9 mouse cellular contexts compared by ENCODE assay signal in genomic region chr8:34300331-34300903, GRCm38 (mm10).
A peak's percentile ranks its signal among the peaks of the same experiment; 100 is the strongest.
DNase-seq lines count a peak whose midpoint lies in the region; ATAC-seq and TF ChIP-seq lines count a peak whose summit lies in the region.
"Had no signal": no experiment of that assay in that cellular context is flagged by ENCODE, and none has a peak within 500 bp of the region (broad histone marks: within the 10 kb centered on the region; RNA-seq: fewer than 3 reads in every experiment).

No protein-coding gene starts in this region.

- H3K27me3 ChIP-seq in hindbrain, embryonic 11.5 days (ENCODE audit: control insufficient read depth, insufficient read depth, low read length): no peaks in the 10 kb centered on the region
- H3K27me3 ChIP-seq in lung, embryonic 14.5 days (ENCODE audit: insufficient read depth, low read length): no peaks in the 10 kb centered on the region

- no peak overlapping the region for H3K9ac ChIP-seq in hindbrain, embryonic 11.5 days (ENCODE audit: low read depth, low read length)
- H3K9ac ChIP-seq in lung, embryonic 14.5 days: peak overlapping the region; percentile 13; the same call in 1 of the 2 replicates
- H3K9ac ChIP-seq: liver, embryonic 14.5 days had no signal

- no peaks in the 10 kb centered on the region for H3K4me1 ChIP-seq in hindbrain, embryonic 11.5 days (replicated peaks; ENCODE audit: control insufficient read depth, insufficient read depth, low read length)
- no peaks in the 10 kb centered on the region for H3K4me1 ChIP-seq in lung, embryonic 14.5 days (ENCODE audit: insufficient read depth)

- TF ChIP-seq POLR2A in brain, embryonic 14.5 days (IDR thresholded peaks at IDR 0.05; ENCODE audit: borderline replicate concordance, extremely low read depth, insufficient read depth, insufficient read length, poor library complexity, severe bottlenecking): no peak

- no peaks in the 10 kb centered on the region for H3K9me3 ChIP-seq in hindbrain, embryonic 11.5 days (ENCODE audit: control insufficient read depth, low read length)
- H3K9me3 ChIP-seq in lung, embryonic 14.5 days (ENCODE audit: low read depth, low read length): no peaks in the 10 kb centered on the region

- H3K27ac ChIP-seq in gastrocnemius, adult 2 months: no peak overlapping the region
- no peak overlapping the region for H3K27ac ChIP-seq in hindbrain, embryonic 11.5 days (ENCODE audit: low read depth, low read length)
- no peak overlapping the region for H3K27ac ChIP-seq in lung, embryonic 14.5 days (ENCODE audit: low read depth)
- H3K27ac ChIP-seq: liver, embryonic 14.5 days had no signal

- TF ChIP-seq CTCF in gastrocnemius, adult 2 months (IDR thresholded peaks at IDR 0.05): no peak
- no peak for TF ChIP-seq CTCF in brain, embryonic 14.5 days (IDR thresholded peaks at IDR 0.05; ENCODE audit: borderline replicate concordance, extremely low read depth, insufficient read depth, insufficient read length)
- no peak for TF ChIP-seq CTCF in lung, embryonic 14.5 days (IDR thresholded peaks at IDR 0.05; ENCODE audit: low read depth)

- DNase-seq in gastrocnemius, adult 2 months: no peak
- DNase-seq in gastrocnemius, postnatal 4 days (ENCODE audit: low spot score in 2 of 2): no peak
- peak; percentile 88 for DNase-seq in brain, embryonic 14.5 days (ENCODE audit: low read depth)
- DNase-seq in hindbrain, embryonic 11.5 days (ENCODE audit: low spot score): peak; percentile 35
- peak; percentile 6 for DNase-seq in lung, embryonic 14.5 days
- DNase-seq in left cerebral cortex, postnatal 10 days (ENCODE audit: extremely low spot score in 1 of 2, low spot score in 2 of 2): no peak
- DNase-seq in thymus, postnatal 0 days (ENCODE audit: low spot score): no peak
- no peak for DNase-seq in c-Kit-positive CD71-positive TER-119-positive erythroid progenitor cells, embryonic 14.5 days (ENCODE audit: low spot score)

- H3K4me2 ChIP-seq in hindbrain, embryonic 11.5 days (replicated peaks; ENCODE audit: low read depth, low read length): no peak overlapping the region
- peak overlapping the region; percentile 7; the same call in 1 of the 2 replicates for H3K4me2 ChIP-seq in lung, embryonic 14.5 days

- ATAC-seq in hindbrain, embryonic 11.5 days (ENCODE audit: low FRiP score): no peak
- ATAC-seq in lung, embryonic 14.5 days (ENCODE audit: insufficient read depth): no peak

- 44% methylated on average over 15 of the region's 15 CpGs for WGBS in hindbrain, embryonic 11.5 days
- WGBS in lung, embryonic 14.5 days: 35% methylated on average over 15 of the region's 15 CpGs

- no peaks in the 10 kb centered on the region for H3K36me3 ChIP-seq in hindbrain, embryonic 11.5 days (ENCODE audit: control insufficient read depth, insufficient read depth, low read length)
- no peaks in the 10 kb centered on the region for H3K36me3 ChIP-seq in lung, embryonic 14.5 days (ENCODE audit: insufficient read depth)

- intact Hi-C loops in gastrocnemius, adult 2 months (cut with DNase I): no loop called here
- intact Hi-C loops in left cerebral cortex, postnatal 10 days (cut with DNase I): no loop called here

- H3K4me3 ChIP-seq in gastrocnemius, adult 2 months: peak overlapping the region; percentile 29
- no peak overlapping the region for H3K4me3 ChIP-seq in hindbrain, embryonic 11.5 days (ENCODE audit: low read depth, low read length)
- no peak overlapping the region for H3K4me3 ChIP-seq in lung, embryonic 14.5 days (ENCODE audit: low read depth, low read length)

Comparison
In these comparisons a context has a peak if more than half of its experiments do, and no peak if none do; other contexts are left out.
1. DNase-seq: peak in brain, embryonic 14.5 days (single experiment), hindbrain, embryonic 11.5 days (single experiment) and lung, embryonic 14.5 days (single experiment); none in gastrocnemius, adult 2 months (single experiment), gastrocnemius, postnatal 4 days (0 of 2), left cerebral cortex, postnatal 10 days (0 of 2), thymus, postnatal 0 days (single experiment) and c-Kit-positive CD71-positive TER-119-positive erythroid progenitor cells, embryonic 14.5 days (single experiment).